ENCODE assay signal across 11 mouse cellular contexts in the genomic region with DNA sequence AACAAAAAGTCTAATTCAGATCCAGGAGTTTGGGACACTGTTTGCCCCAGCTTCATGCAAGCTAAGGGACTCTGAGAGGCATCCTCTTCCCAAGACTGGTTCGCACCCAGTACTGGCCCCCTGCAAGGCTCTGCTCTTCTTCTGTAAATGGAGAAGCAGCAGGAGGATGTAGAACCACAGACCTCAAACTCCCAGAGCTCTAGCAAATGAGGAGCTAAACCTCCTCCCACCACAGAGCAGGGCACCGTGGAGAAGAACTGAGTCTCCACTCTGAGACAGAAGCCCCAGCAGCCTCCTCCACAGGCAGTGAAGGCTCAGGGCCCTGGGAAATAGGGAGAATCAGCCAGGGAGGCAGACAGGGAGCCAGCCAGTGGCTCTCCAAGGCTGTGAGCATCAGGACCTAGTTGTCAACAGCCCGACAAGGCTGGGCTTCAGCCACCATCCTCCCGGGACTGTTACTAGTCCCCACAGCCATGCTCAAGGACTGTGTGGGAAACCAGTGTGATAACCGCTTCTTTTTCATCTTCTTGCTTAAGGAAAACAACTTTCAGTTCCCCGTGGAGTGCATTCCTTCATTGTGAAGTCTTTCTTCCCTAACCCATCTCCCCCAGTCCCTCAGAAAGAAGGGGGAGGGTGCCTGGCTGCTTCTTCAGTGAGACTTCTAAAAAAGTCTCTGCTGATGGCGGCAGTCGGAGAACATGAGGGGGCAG. TPM values are rescaled to one million over a fixed set of nuclear protein-coding genes. Genes with fewer than 3 reads are reported as not detected.
DNase-seq lines count a peak whose midpoint lies in the region; ATAC-seq and TF ChIP-seq lines count a peak whose summit lies in the region.
"Had no signal": no experiment of that assay in that cellular context is flagged by ENCODE, and none has a peak within 500 bp of the region (broad histone marks: within the 10 kb centered on the region; RNA-seq: fewer than 3 reads in every experiment).

No protein-coding gene starts in this region.

- H3K4me2 ChIP-seq in forebrain, embryonic 16.5 days (ENCODE audit: low read length), result no peak overlapping the region
- H3K4me2 ChIP-seq in stomach, postnatal 0 days (replicated peaks; ENCODE audit: low read depth), result no peak overlapping the region
- H3K4me2 ChIP-seq in hindbrain, embryonic 12.5 days (replicated peaks), result no peak overlapping the region

- H3K27me3 ChIP-seq in forebrain, embryonic 10.5 days (ENCODE audit: poor library complexity, severe bottlenecking), result peaks cover 69% of the 10 kb centered on the region
- H3K27me3 ChIP-seq in forebrain, embryonic 16.5 days (replicated peaks; ENCODE audit: control insufficient read depth, insufficient read depth, low read length), result peaks cover 10% of the 10 kb centered on the region; the same call in 1 of the 2 replicates
- H3K27me3 ChIP-seq in stomach, postnatal 0 days (ENCODE audit: control insufficient read depth, insufficient read depth, low read length), result no peaks in the 10 kb centered on the region
- peaks cover 39% of the 10 kb centered on the region for H3K27me3 ChIP-seq in hindbrain, embryonic 12.5 days

- no peak for ATAC-seq in forebrain, embryonic 16.5 days
- ATAC-seq in stomach, postnatal 0 days (ENCODE audit: low FRiP score, low TSS enrichment), result no peak
- no peak for ATAC-seq in hindbrain, embryonic 12.5 days (ENCODE audit: low FRiP score)

- peaks cover 38% of the 10 kb centered on the region for H3K4me1 ChIP-seq in forebrain, embryonic 10.5 days
- H3K4me1 ChIP-seq in forebrain, embryonic 16.5 days (replicated peaks; ENCODE audit: control insufficient read depth, insufficient read depth, low read length), result peaks cover 2% of the 10 kb centered on the region; the same call in 1 of the 2 replicates
- peaks cover 5% of the 10 kb centered on the region for H3K4me1 ChIP-seq in stomach, postnatal 0 days (replicated peaks; ENCODE audit: control insufficient read depth, insufficient read depth)
- peaks cover 31% of the 10 kb centered on the region for H3K4me1 ChIP-seq in hindbrain, embryonic 12.5 days

- no peak overlapping the region for H3K4me3 ChIP-seq in forebrain, embryonic 10.5 days
- H3K4me3 ChIP-seq in forebrain, embryonic 16.5 days (replicated peaks; ENCODE audit: low read length), result no peak overlapping the region
- no peak overlapping the region for H3K4me3 ChIP-seq in stomach, postnatal 0 days (ENCODE audit: low read depth, low read length)
- no peak overlapping the region for H3K4me3 ChIP-seq in hindbrain, embryonic 12.5 days
- H3K4me3 ChIP-seq: left cerebral cortex, adult 2 months had no signal

- peak; percentile 30; the same call in 1 of the 2 replicates for TF ChIP-seq CTCF in stomach, postnatal 0 days (IDR thresholded peaks at IDR 0.05; ENCODE audit: low read depth)

- H3K9me3 ChIP-seq in forebrain, embryonic 10.5 days, result no peaks in the 10 kb centered on the region
- H3K9me3 ChIP-seq in forebrain, embryonic 16.5 days (ENCODE audit: control insufficient read depth, low read length), result no peaks in the 10 kb centered on the region
- H3K9me3 ChIP-seq in stomach, postnatal 0 days (ENCODE audit: control insufficient read depth, low read length), result no peaks in the 10 kb centered on the region
- no peaks in the 10 kb centered on the region for H3K9me3 ChIP-seq in hindbrain, embryonic 12.5 days (replicated peaks)

- H3K27ac ChIP-seq in forebrain, embryonic 10.5 days, result 0 out of 2 replicates have a peak overlapping the region, but pooled peaks have one; percentile 20
- H3K27ac ChIP-seq in forebrain, embryonic 16.5 days (ENCODE audit: low read length), result no peak overlapping the region
- no peak overlapping the region for H3K27ac ChIP-seq in stomach, postnatal 0 days (replicated peaks)
- no peak overlapping the region for H3K27ac ChIP-seq in hindbrain, embryonic 12.5 days
- H3K27ac ChIP-seq: left cerebral cortex, adult 2 months had no signal

- DNase-seq in forebrain, embryonic 10.5 days (ENCODE audit: extremely low spot score, low spot score), result no peak
- DNase-seq in ovary, postnatal 36 days (ENCODE audit: low spot score), result peak; percentile 63
- no peak for DNase-seq in ovary, postnatal 14 days (ENCODE audit: low spot score)
- peak; percentile 64 for DNase-seq in heart, postnatal 4 days
- DNase-seq in stomach, postnatal 0 days (ENCODE audit: low spot score), result no peak
- no peak for DNase-seq in neural tube, embryonic 10.5 days (ENCODE audit: extremely low spot score, low spot score)
- DNase-seq: kidney, adult 8-10 months had no signal

- no peak overlapping the region for H3K9ac ChIP-seq in forebrain, embryonic 16.5 days (replicated peaks; ENCODE audit: low read depth, low read length)
- H3K9ac ChIP-seq in stomach, postnatal 0 days (ENCODE audit: low read length), result no peak overlapping the region
- H3K9ac ChIP-seq in hindbrain, embryonic 12.5 days, result no peak overlapping the region

- WGBS in forebrain, embryonic 10.5 days, result 38% methylated on average over 8 of the region's 8 CpGs
- 29% methylated on average over 8 of the region's 8 CpGs for WGBS in forebrain, embryonic 16.5 days
- WGBS in stomach, postnatal 0 days, result 38% methylated on average over 8 of the region's 8 CpGs
- WGBS in hindbrain, embryonic 12.5 days, result 22% methylated on average over 8 of the region's 8 CpGs

- no peaks in the 10 kb centered on the region for H3K36me3 ChIP-seq in forebrain, embryonic 10.5 days (replicated peaks)
- H3K36me3 ChIP-seq in forebrain, embryonic 16.5 days (ENCODE audit: control insufficient read depth, insufficient read depth), result no peaks in the 10 kb centered on the region
- H3K36me3 ChIP-seq in stomach, postnatal 0 days (ENCODE audit: control insufficient read depth, insufficient read depth, low read length), result no peaks in the 10 kb centered on the region
- H3K36me3 ChIP-seq in hindbrain, embryonic 12.5 days, result no peaks in the 10 kb centered on the region

- no peak for TF ChIP-seq EP300 in stomach, postnatal 0 days (optimal IDR thresholded peaks at IDR 0.05)

RNA-seq across cellular contexts. Expression of gene Atoh8, which starts 5.9 kb away (rescaled TPM):
- polyA plus RNA-seq in forebrain, embryonic 10.5 days (2016; fragmentation: Nextera tagmentation; extraction: Ambion mirVana), result 11.2 and 11.5 TPM in 2 replicates
- 2.7 and 3.0 TPM in 2 replicates for polyA plus RNA-seq in forebrain, embryonic 16.5 days (2015; fragmentation: Nextera tagmentation; extraction: Ambion mirVana)
- 1 to 10 TPM; 7.2 to 8.6 TPM for total RNA-seq in heart, postnatal 4 days (2021)
- polyA plus RNA-seq in stomach, postnatal 0 days (2015; fragmentation: Nextera tagmentation; extraction: Ambion mirVana), result 5.5 and 6.0 TPM in 2 replicates
- 12.4 and 13.7 TPM in 2 replicates for polyA plus RNA-seq in hindbrain, embryonic 12.5 days (2016; fragmentation: Nextera tagmentation; extraction: Ambion mirVana)
- total RNA-seq: megakaryocyte-erythroid progenitor cell, adult 5-6 weeks had no signal

Comparison
In these comparisons a context has a peak if more than half of its experiments do, and no peak if none do; other contexts are left out.
1. DNase-seq: peak in ovary, postnatal 36 days (single experiment) and heart, postnatal 4 days (single experiment); none in forebrain, embryonic 10.5 days (single experiment), ovary, postnatal 14 days (single experiment), stomach, postnatal 0 days (single experiment) and neural tube, embryonic 10.5 days (single experiment).